Mouse (Mus musculus): Measurements from ENCODE around the gene Fgd3.

- no peak for TF ChIP-seq POLR2A (IDR thresholded peaks at IDR 0.05; ENCODE audit: low read depth, low read length)
- no peak for TF ChIP-seq CTCF (IDR thresholded peaks at IDR 0.05; ENCODE audit: borderline replicate concordance, insufficient read depth, low read length)
Observed at GRCm38 (mm10) chr13:49353422-49353821, 33.3 kb upstream of the Fgd3 start.
